Mouse (Mus musculus): Measurements from ENCODE around the gene Uba3.

DNA sequence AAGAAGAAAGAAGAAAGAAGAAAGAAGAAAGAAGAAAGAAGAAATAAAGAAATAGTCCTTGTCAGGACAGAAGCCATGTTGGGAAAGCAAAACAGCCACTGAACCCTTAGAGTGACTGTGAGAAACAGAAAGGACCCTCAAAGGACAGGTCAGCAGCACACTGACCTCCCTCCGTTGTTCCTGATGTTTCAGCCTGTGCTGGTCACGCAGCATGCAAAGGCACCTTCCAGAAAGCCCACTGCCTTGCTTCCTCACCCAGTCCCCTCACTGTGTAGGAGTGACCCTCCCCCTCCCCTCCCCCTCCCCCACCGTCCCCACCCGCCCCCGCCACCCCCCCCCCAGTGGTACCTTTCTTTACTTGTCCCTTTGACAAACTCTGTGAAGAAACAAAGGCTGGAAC is 15.2 kb upstream of the Uba3 start:
- TF ChIP-seq CTCF (IDR thresholded peaks at IDR 0.05; ENCODE audit: low read depth, low read length) (no peak), POLR2A (IDR thresholded peaks at IDR 0.05; ENCODE audit: borderline replicate concordance, low read depth, low read length) (no peak)
